Mouse (Mus musculus): ENCODE measurements around the gene Gm3500. TPM values are rescaled to one million over a fixed set of nuclear protein-coding genes. Genes with fewer than 3 reads are reported as not detected.
"Not testable (repeated sequence)": the region's sequence is repeated elsewhere in the genome, so short reads cannot be mapped to it uniquely, and the experiment has no call there.

Gm3500 gene
- under 1 TPM in 1 of 2 experiments, not detected in 1; 0.32 TPM for total RNA-seq (2021)
- long read RNA-seq, experiment 1, result 0 reads
- long read RNA-seq, experiment 2, result 0 reads

- not testable (repeated sequence) for DNase-seq
Measured at GRCm38 (mm10) chr14:5388949-5389348, at the start of gene Gm3500. Gene Gm3500, minus strand, starts transcription at chr14:5389049.

- not testable (repeated sequence) for DNase-seq
Measured at GRCm38 (mm10) chr14:5334828-5335227, 54.0 kb downstream of the Gm3500 start, which contains the start of gene Gm3542. Gene Gm3542, minus strand, starts transcription at chr14:5334928.

Other genes starting within 250 kb of the Gm3500 start
- gene Gm3317, start 224.5 kb downstream of the Gm3500 start, total RNA-seq (2021), result not detected
- not detected for gene Gm8271, start 203.3 kb downstream of the Gm3500 start, total RNA-seq (2021)
- gene Gm3526, start 128.5 kb downstream of the Gm3500 start, total RNA-seq (2021), result not detected
- gene Gm3542, start 54.1 kb downstream of the Gm3500 start, total RNA-seq (2021), result under 1 TPM in 1 of 2 experiments, not detected in 1; 0.14 TPM
- 1 to 10 TPM; 1.9 to 2.4 TPM for gene Gm3194, start 66.4 kb upstream of the Gm3500 start, total RNA-seq (2021)
- not detected for gene Gm8246, start 88.8 kb upstream of the Gm3500 start, total RNA-seq (2021)
- gene Gm3187, start 95.2 kb upstream of the Gm3500 start, total RNA-seq (2021), result not detected
- gene Gm3488, start 112.6 kb upstream of the Gm3500 start, total RNA-seq (2021), result 1 to 10 TPM; 2.7 to 3.1 TPM
- not detected for gene Gm3532, start 149.4 kb upstream of the Gm3500 start, total RNA-seq (2021)
- gene Gm8265, start 244.0 kb upstream of the Gm3500 start, total RNA-seq (2021), result not detected

Measured in gastrocnemius, postnatal 10 days (tissue).